Mouse (Mus musculus) intestine, postnatal 0 days (tissue): Measurements from ENCODE around the gene Cep131. TPM values are rescaled to one million over a fixed set of nuclear protein-coding genes. Genes with fewer than 3 reads are reported as not detected.

Source experiments
- ATAC-seq: fragments of 200-750 bp; cut with Nextera tagmentation; 2 replicates; pipeline ENCODE4 v1.8.0; 2017; ENCODE audit warnings: mild to moderate bottlenecking, moderate TSS enrichment, moderate library complexity
- H3K27ac ChIP-seq: fragments of 300-500 bp; sonication (generic); 2 replicates; pipeline ENCODE4 v1.5.1; 2014; ENCODE audit warnings: mild to moderate bottlenecking, low read depth, low read length, moderate library complexity
- H3K27me3 ChIP-seq: fragments of 300-500 bp; sonication (generic); replicated peaks from 2 replicates; pipeline ENCODE4 v1.6.1; 2014; ENCODE audit warnings: low read length, mixed read lengths; ENCODE audit not compliant: control insufficient read depth, insufficient read depth
- H3K36me3 ChIP-seq: fragments of 300-500 bp; sonication (generic); 2 replicates; pipeline ENCODE4 v1.6.1; 2014; ENCODE audit warnings: mild to moderate bottlenecking, moderate library complexity; ENCODE audit not compliant: control insufficient read depth, insufficient read depth
- H3K4me1 ChIP-seq: fragments of 300-500 bp; sonication (generic); replicated peaks from 2 replicates; pipeline ENCODE4 v1.6.1; 2014; ENCODE audit warnings: antibody characterized with exemption, low read length, mixed read lengths; ENCODE audit not compliant: control insufficient read depth, insufficient read depth
- H3K4me2 ChIP-seq: fragments of 300-500 bp; sonication (generic); replicated peaks from 2 replicates; pipeline ENCODE4 v1.6.1; 2014; ENCODE audit warnings: low read depth, mild to moderate bottlenecking, moderate library complexity
- H3K4me3 ChIP-seq: fragments of 300-500 bp; sonication (generic); 2 replicates; pipeline ENCODE4 v1.5.1; 2014; ENCODE audit warnings: low read depth, low read length
- H3K9ac ChIP-seq: fragments of 300-500 bp; sonication (generic); 2 replicates; pipeline ENCODE4 v1.6.1; 2014; ENCODE audit warnings: mild to moderate bottlenecking, low read depth, low read length
- H3K9me3 ChIP-seq: fragments of 300-500 bp; sonication (generic); 2 replicates; pipeline ENCODE4 v1.6.1; 2016; ENCODE audit warnings: mixed run types; ENCODE audit not compliant: control insufficient read depth
- CTCF ChIP-seq: sonication (generic); IDR thresholded peaks from 2 replicates; pipeline ENCODE4 v1.5.1; 2016; ENCODE audit warnings: low read depth, mild to moderate bottlenecking, control low read depth, antibody characterized with exemption, moderate library complexity
- WGBS: fragments of 180-500 bp; shearing (Covaris S2); extraction: QIAGEN DNeasy Blood & Tissue Kit; methylation state at CpG from one replicate; pipeline ENCODE4 v1.1.7; 2014; 5-methylcytosine and 5-hydroxymethylcytosine counted together
- polyA plus RNA-seq: library from polyadenylated mRNA; unstranded; fragments of >200 nt; fragmentation: Nextera tagmentation; extraction: Ambion mirVana; gene quantifications from 2 replicates; pipeline ENCODE4 v1.2.1, GENCODE M21; 2015

The Cep131 gene
- polyA plus RNA-seq, 1 experiment from 2014 or later, result 4.8 TPM

DNA sequence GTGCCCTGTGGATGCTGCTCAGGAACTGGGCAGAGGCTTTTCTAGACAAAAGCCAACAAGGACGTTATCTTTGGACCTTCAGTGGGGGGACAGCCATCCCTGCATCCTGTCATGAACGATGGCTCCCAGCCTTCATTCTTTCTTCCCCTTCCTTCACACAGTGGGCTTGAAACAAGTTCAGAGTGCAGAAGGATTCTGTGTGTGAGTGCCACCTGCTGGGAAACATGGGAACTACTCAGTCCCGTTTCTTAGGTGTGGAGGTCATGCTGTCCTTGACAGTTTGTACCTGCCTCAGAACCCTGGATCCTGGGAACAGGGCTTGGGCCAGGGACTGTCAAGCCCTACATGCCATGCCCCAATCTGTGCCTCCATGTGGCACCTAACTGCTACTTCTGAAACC lies 14.4 kb upstream of the Cep131 start:
- H3K27me3 ChIP-seq, result no peaks in the 10 kb centered on the region
- no peak overlapping the region for H3K4me3 ChIP-seq
- WGBS, result 1% methylated on average over 3 of the region's 3 CpGs
- H3K4me1 ChIP-seq, result peaks cover 11% of the 10 kb centered on the region; the same call in 1 of the 2 replicates
- H3K4me2 ChIP-seq, result no peak overlapping the region
- no peak overlapping the region for H3K9ac ChIP-seq
- peak; percentile 94 for TF ChIP-seq CTCF
- H3K9me3 ChIP-seq, result no peaks in the 10 kb centered on the region
- H3K27ac ChIP-seq, result no peak overlapping the region
- H3K36me3 ChIP-seq, result peaks cover 37% of the 10 kb centered on the region
- no peak for ATAC-seq

DNA sequence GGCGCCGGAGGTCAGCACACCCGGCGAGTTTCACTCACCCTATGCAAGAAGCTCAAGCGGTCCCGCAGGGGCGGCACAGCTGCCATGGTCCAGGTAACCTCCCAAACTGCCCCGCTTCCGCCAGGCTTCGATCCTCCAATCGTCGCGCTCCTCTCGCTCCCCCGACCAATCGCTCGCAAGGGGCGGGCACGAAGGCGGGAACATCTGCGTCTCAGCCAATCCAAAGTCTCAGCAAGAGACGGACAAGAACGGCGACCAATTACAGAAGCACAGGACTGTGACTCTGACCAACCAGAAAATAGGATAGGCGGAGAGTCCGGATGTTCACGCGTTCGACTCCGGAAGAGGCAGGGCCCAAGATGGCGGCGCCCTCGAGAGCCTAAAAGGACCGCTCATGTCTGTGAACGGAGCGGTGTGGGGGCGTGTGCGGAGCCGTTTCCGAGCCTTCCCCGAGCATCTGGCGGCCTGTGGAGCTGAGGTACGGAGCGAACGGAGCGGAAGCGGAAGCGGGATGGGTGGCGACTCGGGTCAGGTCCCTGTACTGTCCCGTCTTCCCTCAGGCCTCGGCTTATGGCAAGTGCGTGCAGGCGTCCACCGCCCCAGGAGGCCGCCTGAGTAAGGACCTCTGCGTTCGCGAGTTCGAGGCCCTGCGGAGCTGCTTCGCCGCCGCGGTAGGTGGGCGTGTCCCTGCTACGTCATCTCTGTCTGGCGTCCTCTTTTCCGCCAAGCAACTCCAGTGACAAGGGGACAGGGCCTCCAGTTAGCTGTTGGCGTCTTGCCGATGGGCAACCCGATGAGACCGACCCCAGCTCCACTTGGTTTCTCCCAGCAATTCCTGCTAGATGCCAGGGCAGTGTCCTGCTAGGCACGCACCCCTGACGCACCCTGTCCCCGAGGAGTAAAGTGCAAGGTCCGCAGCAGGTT lies 12.2 kb upstream of the Cep131 start, which contains the start of the genes Tepsin and Ndufaf8:
Gene Tepsin (minus strand): TSS at position 144 of the 924 bp plus-strand sequence.
Gene Ndufaf8 (plus strand): TSS at position 341 of the 924 bp plus-strand sequence.
- ATAC-seq, result peak; percentile 96
- peaks cover 37% of the 10 kb centered on the region for H3K36me3 ChIP-seq
- no peaks in the 10 kb centered on the region for H3K27me3 ChIP-seq
- WGBS, result under 1% methylated on average over 77 of the region's 77 CpGs
- peak within 1 kb of the TSS; percentile 80 for H3K9ac ChIP-seq
- H3K27ac ChIP-seq, result peak within 1 kb of the TSS; percentile 98
- H3K4me2 ChIP-seq, result peak within 1 kb of the TSS; percentile 90
- H3K4me1 ChIP-seq, result peaks cover 11% of the 10 kb centered on the region; the same call in 1 of the 2 replicates
- H3K4me3 ChIP-seq, result peak within 1 kb of the TSS; percentile 86
- no peak for TF ChIP-seq CTCF
- no peaks in the 10 kb centered on the region for H3K9me3 ChIP-seq

DNA sequence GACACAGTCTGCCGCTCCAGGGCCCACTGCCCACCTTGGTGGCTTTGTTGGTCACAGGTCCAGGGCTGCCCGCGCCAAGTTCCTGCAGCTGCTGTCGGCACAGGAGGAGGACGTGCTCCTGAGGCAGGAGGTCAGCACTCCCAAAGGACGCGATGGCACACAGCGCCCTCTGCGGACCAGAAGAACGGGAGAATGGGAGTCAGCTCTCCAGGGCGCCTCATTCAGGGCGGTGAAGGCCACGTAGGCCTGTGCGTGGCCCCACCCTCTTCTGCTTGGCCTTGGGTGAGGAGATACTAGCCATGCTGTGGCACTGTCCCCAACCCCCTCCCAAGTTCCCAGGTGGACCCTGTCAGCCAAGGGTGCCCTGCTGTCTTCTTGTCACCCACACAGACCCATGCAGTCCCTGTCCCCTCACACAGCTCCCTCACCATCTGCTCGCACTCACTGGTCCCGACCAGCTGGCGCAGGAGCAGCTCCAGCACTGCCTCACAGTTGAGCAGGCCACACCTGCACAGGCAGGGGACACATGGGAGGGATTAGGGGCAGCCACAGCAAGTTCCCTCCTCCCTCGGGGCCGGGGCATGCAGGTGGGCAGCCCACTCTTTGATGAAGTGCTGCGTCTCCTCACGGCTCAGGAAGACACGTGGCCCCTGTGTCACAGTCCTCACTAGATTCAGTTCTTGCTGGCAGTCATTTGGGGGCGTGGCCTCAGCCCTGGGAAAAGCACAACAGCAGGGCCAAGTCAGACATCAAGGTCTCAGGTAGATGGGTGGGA lies 6.4 kb upstream of the Cep131 start:
- peak; percentile 40 for TF ChIP-seq CTCF
- H3K27me3 ChIP-seq, result no peaks in the 10 kb centered on the region
- H3K9me3 ChIP-seq, result no peaks in the 10 kb centered on the region
- no peak overlapping the region for H3K27ac ChIP-seq
- no peak overlapping the region for H3K4me2 ChIP-seq
- H3K4me3 ChIP-seq, result no peak overlapping the region
- H3K4me1 ChIP-seq, result peaks cover 6% of the 10 kb centered on the region; the same call in 1 of the 2 replicates
- H3K36me3 ChIP-seq, result peaks cover 61% of the 10 kb centered on the region
- no peak overlapping the region for H3K9ac ChIP-seq
- ATAC-seq, result peak; percentile 16; the same call in 1 of the 2 replicates
- 76% methylated on average over 20 of the region's 23 CpGs for WGBS

DNA sequence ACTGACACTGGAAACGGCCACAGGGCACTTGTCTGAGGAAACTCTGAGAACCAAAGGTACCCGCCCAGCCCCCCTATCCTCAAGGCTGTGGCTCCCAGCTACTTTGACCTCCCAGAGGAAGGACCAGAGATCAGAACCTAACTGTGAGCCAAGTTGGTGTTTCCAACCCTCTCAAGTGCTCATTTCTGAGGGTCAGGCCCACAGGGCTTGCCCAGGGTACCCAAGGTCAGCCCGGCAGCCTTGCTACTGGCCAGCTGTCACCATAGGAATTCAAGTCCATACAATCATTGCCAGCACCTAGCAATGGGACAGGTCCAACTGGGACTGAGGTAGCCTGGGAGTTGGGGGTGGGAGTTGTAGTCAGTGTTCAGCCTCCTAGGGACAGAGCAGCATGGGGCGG lies 4.0 kb upstream of the Cep131 start:
- Histone ChIP-seq H3K27me3 (no peaks in the 10 kb centered on the region), H3K4me2 (no peak overlapping the region), H3K4me3 (no peak overlapping the region), H3K36me3 (peaks cover 50% of the 10 kb centered on the region), H3K9ac (no peak overlapping the region), H3K27ac (no peak overlapping the region; the same call in 1 of the 2 replicates), H3K9me3 (no peaks in the 10 kb centered on the region), H3K4me1 (0 out of 2 replicates have a peak, but pooled peaks cover 2% of the 10 kb centered on the region)
- no peak for TF ChIP-seq CTCF
- 91% methylated on average over 4 of the region's 4 CpGs for WGBS
- no peak for ATAC-seq

DNA sequence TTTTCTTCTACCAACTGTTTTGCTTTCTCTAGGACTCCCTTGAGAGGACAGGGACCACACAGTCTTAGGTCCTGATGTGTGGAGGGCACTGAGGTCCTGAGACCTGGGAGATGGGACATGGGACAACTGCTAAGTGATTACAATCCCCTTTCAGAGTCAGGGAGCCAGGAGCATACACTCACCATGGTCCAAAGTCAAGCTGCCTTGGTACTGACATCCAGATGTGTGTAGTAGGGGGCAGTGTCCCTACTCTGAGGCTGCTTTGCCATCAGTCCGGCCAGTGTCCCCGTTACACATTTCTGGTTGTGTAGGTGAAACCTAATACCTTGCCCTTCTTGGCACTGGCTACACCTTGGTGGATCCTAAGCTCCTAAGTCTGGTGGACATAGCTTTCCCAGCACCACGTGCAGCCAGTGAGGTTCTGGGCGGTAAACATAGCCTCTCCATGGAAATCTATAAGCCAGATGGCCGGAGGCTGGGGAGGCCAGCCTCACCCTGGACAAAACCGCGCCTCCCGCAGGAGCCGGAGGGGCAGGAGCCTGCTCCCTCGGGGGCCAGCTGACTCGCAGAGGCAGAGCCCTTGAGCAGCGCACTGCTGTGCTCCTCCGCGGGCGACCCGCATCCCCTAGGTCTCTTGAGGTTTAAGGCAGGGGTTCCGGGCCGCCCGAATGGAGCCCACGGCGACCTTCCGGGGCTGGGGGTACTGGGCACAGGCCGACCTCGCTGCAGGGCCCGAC lies 568 bp downstream of the Cep131 start:
- under 1% methylated on average over 23 of the region's 25 CpGs for WGBS
- H3K4me3 ChIP-seq, result peak overlapping the region; percentile 86
- H3K9ac ChIP-seq, result peak overlapping the region; percentile 84
- H3K4me2 ChIP-seq, result peak overlapping the region; percentile 99
- peak overlapping the region; percentile 16; the same call in 1 of the 2 replicates for H3K27ac ChIP-seq
- TF ChIP-seq CTCF, result peak; percentile 28
- 0 out of 2 replicates have a peak, but pooled peaks cover 2% of the 10 kb centered on the region for H3K4me1 ChIP-seq
- no peaks in the 10 kb centered on the region for H3K9me3 ChIP-seq
- H3K27me3 ChIP-seq, result no peaks in the 10 kb centered on the region
- ATAC-seq, result peak; percentile 39
- H3K36me3 ChIP-seq, result peaks cover 18% of the 10 kb centered on the region
